Mouse (Mus musculus) heart, adult 2 months (tissue): ENCODE measurements around the gene Cd164l2.

Experiments
- CTCF ChIP-seq: fragments of 200-600 bp; IDR thresholded peaks from 2 replicates; pipeline ENCODE4 v1.8.1; 2022; ENCODE audit warnings: antibody characterized with exemption, mild to moderate bottlenecking, moderate library complexity
- EP300 ChIP-seq: fragments of 200-500 bp; IDR thresholded peaks from 2 replicates; pipeline ENCODE4 v1.6.1; 2011; ENCODE audit warnings: low read depth, low read length, control low read depth; ENCODE audit not compliant: insufficient read depth
- POLR2A ChIP-seq: fragments of 200-500 bp; IDR thresholded peaks from 2 replicates; pipeline ENCODE4 v1.6.1; 2011; ENCODE audit warnings: mild to moderate bottlenecking, low read depth, low read length, control low read depth; ENCODE audit not compliant: insufficient read depth

- no peak for TF ChIP-seq EP300
- TF ChIP-seq CTCF: no peak
- no peak for TF ChIP-seq POLR2A
Observed at GRCm38 (mm10) chr4:133196136-133196535, 15.8 kb upstream of the Cd164l2 start.
